In genomic region chr1:184920057-184920456, GRCm38 (mm10) we compare ENCODE assay signal across 27 mouse cellular contexts.
"Had no signal": no experiment of that assay in that cellular context is flagged by ENCODE, and none has a peak within 500 bp of the region (broad histone marks: within the 10 kb centered on the region; RNA-seq: fewer than 3 reads in every experiment).

No protein-coding gene starts in this region.

- ATAC-seq: forebrain, embryonic 16.5 days; hindbrain, embryonic 16.5 days; inflammation-experienced regulatory T-cells, adult 6 months; intestine, embryonic 15.5 days; intestine, postnatal 0 days had no signal

- H3K27ac ChIP-seq: gastrocnemius, adult 2 months; heart, adult 2 months; hindbrain, embryonic 10.5 days; hindbrain, embryonic 12.5 days; hindbrain, embryonic 14.5 days; intestine, embryonic 15.5 days; layer of hippocampus, adult 2 months; limb, embryonic 10.5 days; limb, embryonic 12.5 days; liver, embryonic 13.5 days; liver, embryonic 15.5 days had no signal

- DNase-seq: gastrocnemius, adult 2 months; gastrocnemius, postnatal 10 days; gastrocnemius, postnatal 25 days; heart, adult 11 months; heart, adult 2 months; heart, postnatal 10 days; heart, postnatal 4 days; kidney, adult 18-20 months; kidney, adult 8-10 months; kidney, postnatal 10 days; kidney, postnatal 25 days; kidney, postnatal 4 days; liver; liver, embryonic 13.5 days had no signal

- H3K4me3 ChIP-seq: gastrocnemius, adult 2 months; heart, adult 2 months; heart, embryonic 12.5 days; hindbrain, embryonic 10.5 days; hindbrain, embryonic 12.5 days; intestine, embryonic 15.5 days; layer of hippocampus, adult 2 months; limb, embryonic 10.5 days; limb, embryonic 12.5 days; liver, embryonic 13.5 days; liver, embryonic 15.5 days had no signal
